Mouse (Mus musculus) hematopoietic stem cell, adult 5-6 weeks (primary cell): Measurements from ENCODE around the gene Zcchc4. TPM values are rescaled to one million over a fixed set of nuclear protein-coding genes. Genes with fewer than 3 reads are reported as not detected.
A peak's percentile ranks its signal among the peaks of the same experiment; 100 is the strongest.

Experiments
- ATAC-seq, 2 experiments: fragments of 125-278 bp in 1 of 2; replicated peaks in 1 of 2; 2 replicates each; pipeline ENCODE4 v1.8.0; 2016 to 2017; ENCODE audit warnings: inconsistent platforms in 2 of 2, mild to moderate bottlenecking in 2 of 2, moderate number of reproducible peaks in 2 of 2, low read depth in 1 of 2, moderate TSS enrichment in 1 of 2; ENCODE audit not compliant: low FRiP score in 2 of 2, poor library complexity in 2 of 2, severe bottlenecking in 2 of 2, insufficient read depth in 1 of 2, low TSS enrichment in 1 of 2
- total RNA-seq: library from RNA; stranded (forward); fragments of 172-1452, 232-1000 nt; gene quantifications from 2 replicates; pipeline ENCODE4 v1.2.3, GENCODE M21; 2017

The Zcchc4 gene
- total RNA-seq, 1 experiment from 2014 or later = 19.7 TPM

DNA sequence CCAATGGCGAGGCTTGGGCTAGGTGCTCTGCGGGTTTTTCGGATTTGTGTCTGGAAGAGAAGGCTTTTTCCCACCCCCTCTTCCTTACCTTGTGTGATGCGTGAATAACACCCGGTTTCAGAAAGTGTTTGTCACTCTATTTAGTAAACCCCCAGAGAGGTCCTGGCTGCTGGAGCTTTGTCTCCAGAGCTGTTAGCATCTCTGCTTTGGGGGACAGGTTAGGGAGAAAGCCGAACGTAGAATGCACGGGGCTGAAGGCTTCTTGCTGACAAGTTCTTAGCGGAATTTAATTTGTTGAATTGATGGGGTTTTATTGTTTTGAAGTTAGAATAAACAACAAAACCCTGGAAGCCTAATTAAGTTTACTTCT, 8.0 kb downstream of the Zcchc4 start:
- ATAC-seq = peak; percentile 15 to 24; a peak in 1 of 4 replicates

DNA sequence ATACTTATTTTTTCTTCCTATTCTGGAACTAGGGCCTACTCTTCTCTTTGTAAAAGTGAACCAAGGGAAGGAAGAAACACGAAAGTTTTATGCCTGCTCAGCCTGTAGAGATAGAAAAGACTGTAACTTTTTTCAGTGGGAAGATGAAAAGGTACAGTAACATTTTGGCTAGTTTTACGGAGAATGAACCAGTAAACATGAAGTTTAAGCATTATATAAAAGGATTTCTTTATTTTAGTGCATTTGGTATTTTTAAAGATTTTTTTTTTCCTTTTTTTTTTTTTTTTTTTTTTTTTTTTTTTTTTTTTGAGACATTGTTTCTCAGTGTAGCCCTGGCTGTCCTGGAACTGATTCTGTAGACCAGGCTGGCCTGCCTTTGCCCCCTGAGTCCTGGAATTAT, 8.7 kb downstream of the Zcchc4 start:
- ATAC-seq = no peak

GRCm38 (mm10) chr5:52786556-52787322, 11.5 kb downstream of the Zcchc4 start:
- ATAC-seq = no peak

- no peak; a peak in 1 of 4 replicates for ATAC-seq
Measured at GRCm38 (mm10) chr5:52793230-52793629, 18.0 kb downstream of the Zcchc4 start.

DNA sequence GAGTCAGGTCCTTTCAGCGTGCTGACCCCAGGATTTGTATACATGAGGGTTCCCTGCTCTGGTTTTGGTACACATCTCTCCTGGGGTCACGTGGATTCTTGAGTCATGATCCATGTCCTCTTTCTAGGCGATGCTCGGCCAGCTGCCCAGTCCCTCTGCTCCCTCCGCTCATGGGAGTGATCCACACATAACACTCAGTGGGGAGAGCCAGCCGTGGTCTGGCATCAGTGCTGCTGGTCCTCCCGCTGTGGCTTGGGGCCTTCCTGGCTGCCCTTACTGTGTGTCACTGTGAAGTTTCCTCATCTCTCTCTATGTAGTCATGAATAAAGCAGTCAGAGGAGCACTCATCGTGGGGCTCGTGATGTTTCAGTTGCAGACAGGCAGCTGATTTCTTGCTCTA, 18.9 kb downstream of the Zcchc4 start:
- no peak for ATAC-seq

GRCm38 (mm10) chr5:52799274-52799985, 24.2 kb downstream of the Zcchc4 start:
- ATAC-seq = no peak

DNA sequence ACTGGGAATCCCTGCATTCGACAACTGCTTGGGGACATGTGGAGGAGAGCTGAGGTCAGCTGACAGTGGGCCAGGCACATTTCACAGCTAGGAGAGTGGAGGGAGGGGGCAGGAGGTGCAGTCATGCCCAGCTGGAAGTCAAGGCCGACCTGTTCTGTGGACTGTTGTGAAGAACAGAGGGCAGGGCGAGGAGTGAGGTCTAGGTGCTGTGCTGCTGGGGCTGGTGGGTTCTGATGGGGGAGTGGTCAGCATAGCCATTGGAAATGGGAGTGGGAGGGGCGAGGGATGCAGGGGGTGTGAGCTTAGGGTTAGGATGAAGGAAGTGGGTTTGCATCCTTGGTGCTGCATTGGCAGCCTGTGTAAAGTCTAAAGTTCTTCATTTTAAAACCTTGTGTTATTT, 30.6 kb downstream of the Zcchc4 start:
- no peak for ATAC-seq

GRCm38 (mm10) chr5:52806349-52806748, 31.1 kb downstream of the Zcchc4 start:
- ATAC-seq = no peak

- no peak for ATAC-seq
Measured at GRCm38 (mm10) chr5:52807030-52807429, 31.8 kb downstream of the Zcchc4 start.

DNA sequence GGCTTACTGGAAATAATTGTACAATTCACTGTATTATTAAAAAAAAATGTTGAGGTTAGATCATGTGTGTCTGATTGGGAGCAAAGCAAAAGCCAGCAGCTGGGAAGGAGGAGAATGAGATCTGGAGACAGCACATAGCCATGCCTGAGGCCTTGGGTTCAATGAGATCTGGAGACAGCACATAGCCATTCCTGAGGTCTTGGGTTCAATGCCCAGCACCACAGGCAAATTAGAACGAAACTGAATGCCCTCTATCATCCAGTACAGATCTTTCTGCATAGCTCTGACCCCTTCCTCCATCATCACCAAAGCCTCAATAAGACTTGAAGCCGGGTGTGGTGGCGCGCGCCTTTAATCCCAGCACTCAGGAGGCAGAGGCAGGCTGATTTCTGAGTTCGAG, 35.2 kb downstream of the Zcchc4 start:
- no peak for ATAC-seq

GRCm38 (mm10) chr5:52811056-52811455, 35.8 kb downstream of the Zcchc4 start:
- no peak for ATAC-seq

- ATAC-seq = no peak
Measured at GRCm38 (mm10) chr5:52812456-52812855, 37.2 kb downstream of the Zcchc4 start.

- no peak for ATAC-seq
Measured at GRCm38 (mm10) chr5:52813312-52813711, 38.1 kb downstream of the Zcchc4 start.

- no peak for ATAC-seq
Measured at GRCm38 (mm10) chr5:52818676-52819075, 43.5 kb downstream of the Zcchc4 start.

GRCm38 (mm10) chr5:52821691-52822090, 46.5 kb downstream of the Zcchc4 start:
- ATAC-seq = no peak

DNA sequence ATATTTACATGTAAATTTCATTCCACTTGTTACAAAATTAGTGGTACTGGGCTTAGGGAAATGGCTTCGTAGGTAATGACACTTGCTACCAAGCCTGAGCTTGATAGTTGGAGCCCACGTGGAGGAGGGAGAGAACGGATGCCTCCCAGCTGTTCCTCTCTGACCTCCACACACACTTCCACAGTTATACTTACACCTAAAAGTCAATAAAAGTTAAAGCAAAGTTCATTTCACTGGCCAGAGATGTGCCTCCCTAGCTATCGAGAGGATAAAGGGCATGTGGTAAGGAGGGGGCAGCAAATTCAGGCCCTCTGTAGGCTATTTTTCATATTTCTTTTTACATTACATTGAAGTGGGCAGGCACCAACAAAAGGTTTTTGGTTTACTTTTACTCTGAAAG, 52.7 kb downstream of the Zcchc4 start:
- ATAC-seq = no peak

DNA sequence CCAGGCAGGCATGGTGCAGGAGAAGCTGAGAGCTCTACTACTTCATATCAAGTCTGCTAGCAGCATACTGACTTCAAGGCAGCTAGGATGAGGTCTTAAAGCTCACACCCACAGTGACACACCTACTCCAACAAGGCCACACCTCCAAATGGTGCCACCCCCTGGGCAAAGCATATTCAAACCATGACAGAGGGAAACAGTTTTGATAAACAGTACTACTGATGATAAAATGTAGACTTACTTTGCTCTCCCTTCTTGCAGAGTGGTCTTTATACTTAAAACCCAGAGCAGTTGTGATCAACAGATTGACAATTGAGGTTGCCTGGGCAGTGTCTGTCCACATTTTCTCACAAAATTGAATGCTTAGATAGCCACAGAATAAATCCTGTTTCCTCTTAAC, 57.8 kb downstream of the Zcchc4 start:
- no peak for ATAC-seq

DNA sequence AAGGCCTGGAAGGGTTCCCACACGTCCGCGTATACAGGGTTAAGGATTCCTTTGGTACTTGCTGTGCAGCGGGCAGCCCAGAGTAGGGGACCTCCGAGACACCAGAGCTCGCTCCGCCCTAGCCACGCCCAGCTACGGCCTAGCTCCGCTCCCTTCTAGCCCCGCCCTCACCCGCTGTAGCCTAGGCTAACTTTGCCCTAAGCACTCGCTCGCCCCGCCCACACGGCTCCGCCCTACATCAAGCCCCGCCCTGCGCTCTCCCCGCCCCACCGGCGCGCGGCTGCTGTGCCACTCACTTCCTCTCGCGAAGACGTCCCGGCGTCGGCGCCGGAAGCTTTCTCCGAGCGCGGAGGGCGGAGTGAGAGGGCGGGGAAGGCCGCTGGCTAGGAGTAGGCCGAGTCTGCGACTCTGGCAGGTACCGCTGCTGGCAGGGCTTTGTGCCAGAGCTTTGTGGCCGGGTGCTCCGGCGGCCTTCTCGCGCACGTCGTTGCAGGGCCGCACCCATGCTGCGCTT, 58.6 kb downstream of the Zcchc4 start, which contains the start of gene Anapc4:
Gene Anapc4, plus strand, starts transcription at position 252 of the 514 bp plus-strand sequence.
- ATAC-seq = peak; percentile 95 to 97
